Mouse (Mus musculus): ENCODE results near the gene 4930402H24Rik. TPM values are rescaled to one million over a fixed set of nuclear protein-coding genes. Genes with fewer than 3 reads are reported as not detected.

Gene 4930402H24Rik
- polyA plus RNA-seq, 1 experiment = 11.7 TPM

- Histone ChIP-seq H3K27me3 (ENCODE audit: control insufficient read depth, insufficient read depth, insufficient read length) (no peaks in the 10 kb centered on the region), H3K79me3 (ENCODE audit: low read depth) (no peaks in the 10 kb centered on the region), H3K79me2 (ENCODE audit: control insufficient read depth, insufficient read depth) (no peaks in the 10 kb centered on the region), H3K4me3 (ENCODE audit: insufficient read depth, poor library complexity, severe bottlenecking) (no peak overlapping the region), H3ac (ENCODE audit: control insufficient read depth, insufficient read length, low read depth) (no peak overlapping the region), H3K36me3 (ENCODE audit: control insufficient read depth, insufficient read depth) (peaks cover 33% of the 10 kb centered on the region)
- TF ChIP-seq MAX (IDR thresholded peaks at IDR 0.05) (no peak), FOSL1 (IDR thresholded peaks at IDR 0.05; ENCODE audit: insufficient read depth, low read length, poor library complexity, severe bottlenecking) (no peak), CEBPB (IDR thresholded peaks at IDR 0.05; ENCODE audit: low read depth) (no peak), USF1 (IDR thresholded peaks at IDR 0.05; ENCODE audit: low read depth) (no peak), CTCF (IDR thresholded peaks at IDR 0.05; ENCODE audit: control insufficient read depth, insufficient read depth, insufficient read length) (no peak), MYOD1 (IDR thresholded peaks at IDR 0.05; ENCODE audit: control insufficient read depth, insufficient read length, low read depth) (no peak), MYOG (IDR thresholded peaks at IDR 0.05; ENCODE audit: control insufficient read depth, extremely low read depth, insufficient read length) (no peak)
Observed at GRCm38 (mm10) chr2:130776610-130777009, 129.6 kb downstream of the 4930402H24Rik start.

- no peaks in the 10 kb centered on the region for H3K27me3 ChIP-seq (ENCODE audit: control insufficient read depth, insufficient read depth, insufficient read length)
- TF ChIP-seq CTCF (IDR thresholded peaks at IDR 0.05; ENCODE audit: control insufficient read depth, insufficient read depth, insufficient read length) (no peak), MAX (IDR thresholded peaks at IDR 0.05) (no peak), MYOD1 (IDR thresholded peaks at IDR 0.05; ENCODE audit: control insufficient read depth, insufficient read length, low read depth) (no peak), USF1 (IDR thresholded peaks at IDR 0.05; ENCODE audit: low read depth) (no peak), MYOG (IDR thresholded peaks at IDR 0.05; ENCODE audit: control insufficient read depth, extremely low read depth, insufficient read length) (no peak), CEBPB (IDR thresholded peaks at IDR 0.05; ENCODE audit: low read depth) (no peak), FOSL1 (IDR thresholded peaks at IDR 0.05; ENCODE audit: insufficient read depth, low read length, poor library complexity, severe bottlenecking) (no peak)
- H3K36me3 ChIP-seq (ENCODE audit: control insufficient read depth, insufficient read depth) = peaks cover 61% of the 10 kb centered on the region
- no peaks in the 10 kb centered on the region for H3K79me2 ChIP-seq (ENCODE audit: control insufficient read depth, insufficient read depth)
- no peak overlapping the region for H3K4me3 ChIP-seq (ENCODE audit: insufficient read depth, poor library complexity, severe bottlenecking)
- H3ac ChIP-seq (ENCODE audit: control insufficient read depth, insufficient read length, low read depth) = no peak overlapping the region
- no peaks in the 10 kb centered on the region for H3K79me3 ChIP-seq (ENCODE audit: low read depth)
Observed at GRCm38 (mm10) chr2:130767483-130767882, 138.7 kb downstream of the 4930402H24Rik start.

GRCm38 (mm10) chr2:130765396-130765795 is 140.8 kb downstream of the 4930402H24Rik start:
- H3K79me3 ChIP-seq (ENCODE audit: low read depth) = no peaks in the 10 kb centered on the region
- TF ChIP-seq CEBPB (IDR thresholded peaks at IDR 0.05; ENCODE audit: low read depth) (no peak), FOSL1 (IDR thresholded peaks at IDR 0.05; ENCODE audit: insufficient read depth, low read length, poor library complexity, severe bottlenecking) (no peak), MYOG (IDR thresholded peaks at IDR 0.05; ENCODE audit: control insufficient read depth, extremely low read depth, insufficient read length) (no peak), USF1 (IDR thresholded peaks at IDR 0.05; ENCODE audit: low read depth) (no peak), MYOD1 (IDR thresholded peaks at IDR 0.05; ENCODE audit: control insufficient read depth, insufficient read length, low read depth) (no peak), MAX (IDR thresholded peaks at IDR 0.05) (no peak), CTCF (IDR thresholded peaks at IDR 0.05; ENCODE audit: control insufficient read depth, insufficient read depth, insufficient read length) (no peak)
- no peaks in the 10 kb centered on the region for H3K27me3 ChIP-seq (ENCODE audit: control insufficient read depth, insufficient read depth, insufficient read length)
- peaks cover 55% of the 10 kb centered on the region for H3K36me3 ChIP-seq (ENCODE audit: control insufficient read depth, insufficient read depth)
- H3K79me2 ChIP-seq (ENCODE audit: control insufficient read depth, insufficient read depth) = no peaks in the 10 kb centered on the region
- no peak overlapping the region for H3ac ChIP-seq (ENCODE audit: control insufficient read depth, insufficient read length, low read depth)
- no peak overlapping the region for H3K4me3 ChIP-seq (ENCODE audit: insufficient read depth, poor library complexity, severe bottlenecking)

- no peak overlapping the region for H3ac ChIP-seq (ENCODE audit: control insufficient read depth, insufficient read length, low read depth)
- H3K4me3 ChIP-seq (ENCODE audit: insufficient read depth, poor library complexity, severe bottlenecking) = no peak overlapping the region
- no peaks in the 10 kb centered on the region for H3K79me3 ChIP-seq (ENCODE audit: low read depth)
- TF ChIP-seq USF1 (IDR thresholded peaks at IDR 0.05; ENCODE audit: low read depth) = no peak
- no peak for TF ChIP-seq FOSL1 (IDR thresholded peaks at IDR 0.05; ENCODE audit: insufficient read depth, low read length, poor library complexity, severe bottlenecking)
- TF ChIP-seq CTCF (IDR thresholded peaks at IDR 0.05; ENCODE audit: control insufficient read depth, insufficient read depth, insufficient read length) = no peak
- no peak for TF ChIP-seq MYOD1 (IDR thresholded peaks at IDR 0.05; ENCODE audit: control insufficient read depth, insufficient read length, low read depth)
- no peak for TF ChIP-seq MYOG (IDR thresholded peaks at IDR 0.05; ENCODE audit: control insufficient read depth, extremely low read depth, insufficient read length)
- TF ChIP-seq CEBPB (IDR thresholded peaks at IDR 0.05; ENCODE audit: low read depth) = no peak
- no peak for TF ChIP-seq MAX (IDR thresholded peaks at IDR 0.05)
- H3K79me2 ChIP-seq (ENCODE audit: control insufficient read depth, insufficient read depth) = no peaks in the 10 kb centered on the region
- no peaks in the 10 kb centered on the region for H3K27me3 ChIP-seq (ENCODE audit: control insufficient read depth, insufficient read depth, insufficient read length)
- peaks cover 30% of the 10 kb centered on the region for H3K36me3 ChIP-seq (ENCODE audit: control insufficient read depth, insufficient read depth)
Observed at GRCm38 (mm10) chr2:130760876-130761275, 145.3 kb downstream of the 4930402H24Rik start.

GRCm38 (mm10) chr2:130755061-130755607 is 151.1 kb downstream of the 4930402H24Rik start:
- Histone ChIP-seq H3K27me3 (ENCODE audit: control insufficient read depth, insufficient read depth, insufficient read length) (no peaks in the 10 kb centered on the region), H3K79me3 (ENCODE audit: low read depth) (no peaks in the 10 kb centered on the region), H3K79me2 (ENCODE audit: control insufficient read depth, insufficient read depth) (no peaks in the 10 kb centered on the region), H3K36me3 (ENCODE audit: control insufficient read depth, insufficient read depth) (no peaks in the 10 kb centered on the region), H3K4me3 (ENCODE audit: insufficient read depth, poor library complexity, severe bottlenecking) (no peak overlapping the region), H3ac (ENCODE audit: control insufficient read depth, insufficient read length, low read depth) (no peak overlapping the region)
- no peak for TF ChIP-seq MYOD1 (IDR thresholded peaks at IDR 0.05; ENCODE audit: control insufficient read depth, insufficient read length, low read depth)
- no peak for TF ChIP-seq FOSL1 (IDR thresholded peaks at IDR 0.05; ENCODE audit: insufficient read depth, low read length, poor library complexity, severe bottlenecking)
- TF ChIP-seq MAX (IDR thresholded peaks at IDR 0.05) = no peak
- TF ChIP-seq USF1 (IDR thresholded peaks at IDR 0.05; ENCODE audit: low read depth) = no peak
- no peak for TF ChIP-seq CEBPB (IDR thresholded peaks at IDR 0.05; ENCODE audit: low read depth)
- TF ChIP-seq CTCF (IDR thresholded peaks at IDR 0.05; ENCODE audit: control insufficient read depth, insufficient read depth, insufficient read length) = no peak
- no peak for TF ChIP-seq MYOG (IDR thresholded peaks at IDR 0.05; ENCODE audit: control insufficient read depth, extremely low read depth, insufficient read length)
